Mouse (Mus musculus): ENCODE data around the gene Hist2h2be.

DNA sequence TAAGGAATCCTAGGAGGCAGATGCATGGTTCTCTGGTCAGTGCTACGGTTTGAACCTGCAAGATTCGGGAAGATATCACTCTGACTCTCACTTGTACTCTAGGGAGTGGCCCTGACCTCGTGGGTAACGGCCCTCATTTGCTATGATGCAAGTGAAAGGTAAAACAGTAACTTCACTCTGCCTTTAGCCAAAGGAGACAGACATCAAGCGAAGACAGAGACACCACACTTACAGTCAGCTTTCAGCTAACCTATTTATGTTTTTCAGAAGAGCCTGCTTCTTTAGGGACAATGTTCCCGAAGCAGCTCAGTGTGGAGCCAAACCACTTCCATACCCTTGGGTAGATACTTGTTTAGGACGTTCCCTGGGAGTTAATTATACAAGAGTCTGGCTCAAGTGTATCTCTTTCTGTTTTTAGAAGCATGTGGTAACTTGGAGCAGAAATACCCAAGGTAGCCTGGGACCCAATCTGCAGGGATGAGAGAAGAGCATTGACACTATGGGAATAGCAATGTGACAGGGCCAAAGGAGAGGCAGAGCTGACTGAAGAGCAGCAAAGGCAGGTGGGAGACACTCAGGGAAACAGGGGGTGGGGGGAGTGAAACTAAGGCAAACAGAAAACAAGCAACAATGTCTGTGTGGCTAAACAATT, 23.1 kb downstream of the Hist2h2be start:
- TF ChIP-seq CTCF (IDR thresholded peaks at IDR 0.05; ENCODE audit: control insufficient read depth, insufficient read depth, low read length) (no peak), POLR2A (IDR thresholded peaks at IDR 0.05; ENCODE audit: borderline replicate concordance, control insufficient read depth, low read depth, low read length) (no peak)

All from bone marrow, adult 2 months (tissue).